Mouse (Mus musculus): Measurements from ENCODE around the gene Spi1. TPM values are rescaled to one million over a fixed set of nuclear protein-coding genes. Genes with fewer than 3 reads are reported as not detected.

Gene Spi1
- total RNA-seq, 4 experiments from 2014 or later = 6.3 to 9.6 (median 7.9) TPM

GRCm38 (mm10) chr2:91068162-91068871, 13.9 kb upstream of the Spi1 start:
- no peak for DNase-seq

DNA sequence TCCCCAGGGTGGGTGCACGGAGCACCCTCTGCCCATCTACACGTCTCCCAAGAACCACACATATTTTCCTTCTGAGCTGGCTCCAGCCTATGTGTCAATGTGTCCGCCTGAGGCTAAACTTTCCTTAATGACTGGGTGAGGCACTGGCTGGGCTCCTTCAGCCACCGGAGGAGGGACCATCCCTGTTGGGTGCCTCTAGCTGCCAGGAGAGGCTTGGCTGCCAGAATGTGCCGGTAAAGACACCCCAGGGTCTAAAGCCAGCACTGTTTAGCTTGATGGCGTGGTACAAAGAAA, 13.4 kb upstream of the Spi1 start:
- DNase-seq = no peak

- no peak for DNase-seq
Observed at GRCm38 (mm10) chr2:91069306-91070000, 12.7 kb upstream of the Spi1 start.

- DNase-seq = peak; percentile 97
Observed at GRCm38 (mm10) chr2:91070076-91070800, 12.0 kb upstream of the Spi1 start, which contains the start of gene Slc39a13. Slc39a13 (minus strand) TSS chr2:91070417.

- no peak for DNase-seq
Observed at GRCm38 (mm10) chr2:91071059-91071458, 11.1 kb upstream of the Spi1 start.

DNA sequence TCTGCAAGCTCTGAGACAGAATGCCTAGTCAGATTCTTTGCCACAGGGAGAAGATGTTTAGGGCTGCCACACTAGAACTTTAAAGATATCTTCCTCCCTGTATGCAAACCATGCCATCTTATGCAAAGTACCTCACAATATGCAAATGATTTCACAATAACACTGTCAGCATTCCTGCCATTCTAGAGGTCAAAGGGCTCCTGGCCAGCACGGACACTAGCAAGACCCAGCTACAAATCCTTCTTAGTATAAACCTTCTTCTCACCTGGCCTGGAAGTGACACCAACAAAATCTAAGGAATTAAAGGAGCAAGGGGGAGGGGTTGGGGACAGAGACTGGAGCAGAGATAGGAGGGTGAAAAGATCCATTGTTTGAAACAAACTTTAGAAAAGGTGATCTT, 10.1 kb upstream of the Spi1 start:
- DNase-seq = no peak

- no peak for DNase-seq
Observed at GRCm38 (mm10) chr2:91077957-91078313, 4.3 kb upstream of the Spi1 start.

DNA sequence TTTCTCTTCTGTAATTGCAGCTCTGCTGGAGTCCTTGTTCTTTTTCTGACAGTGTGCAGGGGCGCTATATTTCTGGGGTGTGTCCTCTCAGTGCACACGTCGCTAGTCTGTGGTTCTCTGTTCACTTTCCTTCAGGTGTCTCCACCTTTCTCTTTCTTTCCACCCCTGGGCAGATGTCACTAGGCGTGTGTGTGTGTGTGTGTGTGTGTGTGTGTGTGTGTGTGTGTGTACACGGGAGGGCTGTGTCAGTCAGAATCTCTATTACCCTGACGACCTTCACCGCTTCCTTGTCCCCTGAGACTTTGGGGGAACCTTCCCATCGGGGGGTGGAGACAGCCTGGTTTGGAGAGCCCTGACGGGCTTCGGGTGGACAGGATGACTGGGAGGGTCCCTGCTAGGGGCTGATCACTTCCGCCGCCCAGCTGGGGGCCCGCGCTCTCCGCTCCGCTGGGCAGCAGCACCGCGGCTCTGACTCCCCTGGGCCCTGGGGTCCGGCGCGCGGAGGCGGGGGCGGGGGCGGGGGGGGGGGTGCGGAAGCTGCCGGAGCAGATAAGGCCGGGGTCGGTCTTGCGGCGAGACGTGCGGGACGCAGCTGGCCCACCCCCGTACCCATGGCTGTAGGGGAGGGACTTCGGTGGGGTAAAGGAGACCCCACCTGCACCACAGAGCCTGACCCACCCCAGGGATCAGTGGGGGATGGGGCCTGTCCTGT, 3.7 kb upstream of the Spi1 start:
- DNase-seq = no peak

DNA sequence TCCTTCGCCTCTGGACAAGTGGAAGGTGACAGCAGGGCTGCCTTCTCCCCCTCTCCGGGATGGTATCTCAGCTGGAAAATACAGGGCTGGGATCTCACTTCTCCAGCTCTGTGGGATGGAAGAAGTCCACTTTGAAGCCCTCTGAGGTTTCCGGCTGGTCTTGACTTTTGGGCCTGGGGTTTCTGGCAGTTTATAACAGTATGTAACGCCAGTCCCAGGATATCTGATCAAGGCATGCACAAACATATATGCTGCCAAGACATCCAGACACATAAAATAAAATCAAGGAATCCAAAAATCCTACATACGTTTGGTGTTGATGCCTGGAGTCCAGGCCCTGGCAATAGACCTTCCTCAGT, 3.2 kb upstream of the Spi1 start:
- DNase-seq = no peak

DNA sequence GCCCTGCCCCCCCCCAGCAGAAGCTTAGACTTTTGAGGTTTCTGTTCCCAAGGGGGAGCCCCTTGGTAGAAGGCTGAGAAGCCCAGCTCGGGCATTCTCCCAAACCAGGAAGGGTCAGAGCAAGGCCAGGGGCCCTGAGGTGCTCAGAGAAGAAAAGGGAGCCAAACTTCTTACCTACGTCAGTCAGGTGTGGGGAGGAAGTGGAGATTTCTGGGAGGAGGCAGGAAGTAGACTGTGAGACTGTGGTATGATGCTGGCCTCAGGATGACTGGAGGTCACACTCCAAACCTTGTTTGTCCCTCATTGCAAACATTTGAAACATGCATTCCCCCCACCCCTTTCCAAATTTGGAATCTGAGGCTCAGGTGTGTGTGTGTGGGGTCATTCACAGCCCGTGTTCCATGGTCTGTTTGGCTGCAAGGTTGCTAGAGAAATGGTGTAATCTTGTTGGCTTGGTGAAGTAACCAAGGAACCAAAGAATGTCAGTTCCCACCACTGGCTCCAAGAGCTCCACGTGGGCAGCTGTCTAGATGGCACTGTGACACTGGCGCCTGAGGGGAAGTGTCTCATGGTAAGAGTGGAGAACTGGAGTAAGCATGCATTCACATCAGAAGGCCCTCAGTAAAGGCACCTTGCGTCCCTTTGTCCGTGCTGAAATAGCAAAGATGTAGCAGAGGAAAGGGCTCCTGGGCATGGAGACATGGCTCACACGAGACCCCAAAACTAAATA, 1.2 kb upstream of the Spi1 start:
- DNase-seq = no peak

- peak; percentile 42 for DNase-seq
Observed at GRCm38 (mm10) chr2:91082844-91083243, 654 bp downstream of the Spi1 start.

- DNase-seq = no peak
Observed at GRCm38 (mm10) chr2:91083366-91083940, 1.3 kb downstream of the Spi1 start.

- DNase-seq = no peak
Observed at GRCm38 (mm10) chr2:91084179-91084820, 2.1 kb downstream of the Spi1 start.

DNA sequence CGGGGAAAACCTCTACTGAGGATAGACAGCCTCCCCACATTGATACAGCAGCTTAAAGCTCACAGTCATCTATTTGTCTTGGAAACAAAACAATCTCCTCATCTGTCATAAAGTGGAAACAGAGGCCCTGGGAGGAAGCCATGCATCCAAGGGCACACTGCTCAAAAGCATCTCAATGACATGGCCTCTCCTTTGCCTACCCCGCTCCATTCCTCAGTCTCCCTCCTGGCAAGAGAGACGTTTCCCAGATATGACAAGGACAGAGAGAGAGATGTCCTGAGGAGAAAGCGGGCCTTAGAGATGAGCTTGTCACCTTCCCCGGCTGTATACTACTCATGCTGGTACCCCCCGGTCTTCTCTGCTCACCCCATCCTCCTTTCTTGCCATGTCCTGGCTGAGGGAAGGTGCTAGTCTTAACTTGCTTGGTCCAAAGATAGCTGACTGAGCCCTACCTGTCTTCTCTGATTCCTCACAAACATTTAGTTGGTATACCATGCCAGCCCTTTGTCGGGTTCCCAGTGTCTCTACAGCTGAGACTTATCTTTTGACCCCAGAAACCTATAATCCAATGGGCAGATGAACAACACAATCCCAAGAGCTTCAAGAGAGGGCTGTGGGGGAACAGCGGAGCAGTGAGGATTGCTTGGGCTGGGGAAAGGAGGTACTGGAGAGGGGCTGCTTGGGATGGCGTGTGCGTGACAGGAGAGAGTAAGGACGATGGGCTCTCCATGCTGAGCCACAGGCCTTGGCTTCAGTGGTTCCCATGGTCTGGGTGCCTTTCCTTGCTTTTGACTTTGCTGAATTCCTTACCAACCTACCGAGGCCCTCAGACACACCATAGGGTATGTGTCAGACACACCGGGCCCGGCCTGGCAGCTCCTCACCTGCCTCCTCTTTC, 3.6 kb downstream of the Spi1 start:
- no peak for DNase-seq

- no peak for DNase-seq
Observed at GRCm38 (mm10) chr2:91086392-91087237, 4.4 kb downstream of the Spi1 start.

- DNase-seq = no peak
Observed at GRCm38 (mm10) chr2:91087453-91087852, 5.3 kb downstream of the Spi1 start.

DNA sequence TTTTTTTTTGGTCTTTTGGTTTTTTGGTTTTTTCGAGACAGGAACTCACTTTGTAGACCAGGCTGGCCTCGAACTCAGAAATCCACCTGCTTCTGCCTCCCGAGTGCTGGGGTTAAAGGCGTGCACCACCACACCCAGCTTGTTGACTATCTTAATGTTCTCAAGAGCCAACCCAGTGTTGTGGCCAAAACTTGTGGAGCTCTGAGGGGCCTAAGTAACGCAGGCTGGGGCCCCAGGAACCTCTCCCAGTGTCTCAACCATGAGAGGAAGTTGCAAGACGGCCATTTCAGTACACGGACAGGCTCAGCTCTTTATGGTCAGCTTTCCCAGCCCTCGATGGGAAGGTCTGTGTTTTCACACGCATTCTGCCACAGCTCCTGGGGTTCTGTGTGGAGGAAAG, 6.8 kb downstream of the Spi1 start:
- DNase-seq = no peak

DNA sequence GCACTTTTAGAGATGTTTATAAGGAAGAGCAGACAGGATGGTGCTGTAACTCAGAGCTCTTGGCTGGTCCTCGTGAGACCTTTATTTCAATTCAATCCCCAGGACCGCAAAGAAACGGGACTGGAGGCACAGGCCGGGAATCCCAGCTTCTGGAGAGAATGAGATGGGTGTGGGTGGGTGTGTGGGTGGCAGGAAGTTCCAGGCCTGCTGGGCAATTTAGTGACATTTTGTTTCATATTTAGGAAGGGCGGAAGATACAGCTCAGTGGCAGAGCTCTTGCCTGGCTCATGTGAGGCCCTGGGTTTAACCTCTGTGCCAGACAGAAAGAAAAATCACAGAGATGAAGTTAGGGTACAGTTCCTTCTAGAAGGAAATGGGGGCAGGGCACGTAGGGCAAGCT, 8.0 kb downstream of the Spi1 start:
- no peak for DNase-seq

GRCm38 (mm10) chr2:91090827-91091226, 8.6 kb downstream of the Spi1 start:
- no peak for DNase-seq

GRCm38 (mm10) chr2:91096524-91096923, 14.3 kb downstream of the Spi1 start:
- DNase-seq = no peak
